Mouse (Mus musculus): ENCODE results near the gene Itpr2.

DNA sequence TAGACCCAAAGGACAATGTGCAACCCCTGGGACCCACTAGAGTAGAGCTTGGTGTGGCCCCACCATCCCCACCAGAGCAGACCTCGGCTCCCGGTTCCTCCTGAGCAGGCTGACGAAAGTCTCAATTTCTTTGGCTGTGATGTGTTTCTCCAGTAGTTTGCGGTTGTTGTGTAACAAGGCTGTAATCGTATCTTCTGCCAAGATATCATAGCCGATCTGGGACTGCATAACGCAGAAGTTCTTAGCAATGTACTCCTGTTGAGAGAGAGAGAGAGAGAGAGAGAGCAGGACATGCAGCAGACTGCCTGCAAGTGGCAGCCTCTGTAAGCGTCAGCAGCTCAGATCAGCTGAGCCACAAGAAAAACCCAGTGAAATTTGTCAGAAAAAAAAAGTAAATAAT is 122.8 kb downstream of the Itpr2 start:
- TF ChIP-seq CTCF (IDR thresholded peaks at IDR 0.05; ENCODE audit: low read depth, low read length) (no peak), POLR2A (IDR thresholded peaks at IDR 0.05; ENCODE audit: borderline replicate concordance, low read depth, low read length) (no peak)
